Mouse (Mus musculus) testis, adult 2 months (tissue): Measurements from ENCODE around the gene Chpf.

Experiments
- CTCF ChIP-seq: fragments of 200-500 bp; IDR thresholded peaks from 2 replicates; pipeline ENCODE4 v1.5.1; 2012; ENCODE audit warnings: low read depth, mild to moderate bottlenecking, inconsistent platforms, low read length, moderate library complexity; ENCODE audit not compliant: control insufficient read depth, insufficient read depth, insufficient replicate concordance
- POLR2A ChIP-seq: fragments of 200-500 bp; IDR thresholded peaks from 2 replicates; pipeline ENCODE4 v1.6.1; 2012; ENCODE audit warnings: low read depth, mild to moderate bottlenecking, inconsistent platforms, low read length, moderate library complexity; ENCODE audit not compliant: control insufficient read depth

- TF ChIP-seq POLR2A (no peak), CTCF (no peak)
Measured at GRCm38 (mm10) chr1:75447265-75448051, 31.6 kb downstream of the Chpf start.
